Mouse (Mus musculus) bone marrow macrophage, adult 2 months (primary cell): ENCODE measurements around the gene Rbm6.

Experiments
- CTCF ChIP-seq: IDR thresholded peaks from 2 replicates; pipeline ENCODE4 v1.5.1; 2012; ENCODE audit warnings: low read depth, mild to moderate bottlenecking, low read length, moderate library complexity
- POLR2A ChIP-seq: IDR thresholded peaks from 2 replicates; pipeline ENCODE4 v1.6.1; 2012; ENCODE audit warnings: mild to moderate bottlenecking, low read depth, low read length, borderline replicate concordance

DNA sequence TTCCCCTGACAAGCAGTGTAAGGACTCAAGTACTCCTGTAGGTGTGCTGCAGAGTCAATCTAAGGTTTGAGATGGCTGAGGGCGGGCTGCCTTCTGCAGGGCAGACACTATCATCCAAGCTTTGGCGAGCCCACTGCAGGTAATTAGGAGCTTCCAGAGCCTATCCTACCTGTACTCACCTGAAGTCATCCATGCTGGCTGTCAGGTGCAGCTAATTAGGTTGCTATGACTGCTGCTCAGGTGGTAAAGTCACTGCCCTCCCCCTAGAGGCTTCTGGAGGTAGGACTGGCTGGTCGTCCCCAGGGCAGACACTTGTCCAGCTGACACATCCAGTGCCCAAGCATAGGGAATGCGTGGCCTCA, 134.2 kb downstream of the Rbm6 start:
- TF ChIP-seq POLR2A = no peak
- 0 out of 2 replicates have a peak, but pooled peaks have one; percentile 35 for TF ChIP-seq CTCF
